Mouse (Mus musculus) ZHBTc4 (cell line): Measurements from ENCODE around the gene Glul.
"Not testable (repeated sequence)": the region's sequence is repeated elsewhere in the genome, so short reads cannot be mapped to it uniquely, and the experiment has no call there.

Experiments used
- DNase-seq: peaks from one replicate; pipeline ENCODE4 v3.0.0-alpha.2; 2011; ENCODE audit warnings: low read depth, low spot score

Glul gene

DNA sequence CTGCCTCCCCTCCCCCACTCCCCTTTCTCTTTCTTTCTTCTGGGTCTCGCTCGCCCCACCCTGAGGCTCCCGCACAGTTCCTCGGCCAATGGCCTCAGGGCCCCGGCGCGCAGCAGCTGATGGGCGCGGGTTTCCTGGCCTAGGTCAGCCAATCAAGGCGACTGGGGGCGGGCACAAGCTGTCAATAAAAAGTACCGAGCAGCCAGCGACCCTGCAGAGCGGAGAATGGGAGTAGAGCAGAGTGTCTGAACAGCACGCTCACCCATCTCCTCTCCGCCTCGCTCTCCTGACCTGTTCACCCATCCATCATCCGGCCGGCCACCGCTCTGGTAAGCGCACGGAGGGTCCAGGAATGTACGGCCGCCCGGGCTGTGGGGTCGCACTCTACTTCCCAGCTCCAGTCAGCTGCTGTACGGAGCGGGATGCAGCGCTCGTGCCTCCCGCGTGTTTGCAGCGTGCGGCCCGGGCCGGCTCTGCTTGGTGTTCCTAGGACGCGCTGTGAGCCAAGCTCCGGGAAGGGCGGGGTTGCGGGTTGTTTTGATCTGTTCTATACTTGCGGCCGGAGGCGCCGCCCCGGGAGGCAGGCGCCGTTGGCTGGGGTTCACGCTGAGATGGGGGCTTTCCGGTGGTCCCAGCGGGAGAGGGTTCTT is at the start of gene Glul, which contains the start of gene Teddm2:
TSS of gene Glul (plus strand) at position 214 of the 650 bp plus-strand sequence.
TSS of gene Teddm2 (minus strand) at position 498 of the 650 bp plus-strand sequence.
- peak; percentile 99 for DNase-seq

DNA sequence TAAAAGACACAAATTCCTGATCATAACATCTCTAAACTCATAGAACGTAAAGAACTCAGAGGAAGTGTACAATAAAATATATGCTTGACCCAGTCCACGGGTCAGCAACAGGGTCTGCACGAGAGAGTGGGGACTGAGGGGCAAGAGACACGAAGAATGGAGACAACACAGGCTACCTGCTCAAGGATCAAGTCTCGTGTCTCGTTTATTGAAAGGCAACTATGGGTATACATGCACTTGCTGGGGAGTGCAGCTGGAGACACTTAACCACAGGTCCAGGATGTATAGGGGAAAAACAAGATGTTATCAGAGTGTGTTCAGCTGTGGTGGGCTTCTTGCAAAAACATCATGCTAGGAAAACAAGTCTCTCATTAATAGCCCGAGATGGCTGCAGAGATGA is 47.0 kb upstream of the Glul start:
- DNase-seq = not testable (repeated sequence)

DNA sequence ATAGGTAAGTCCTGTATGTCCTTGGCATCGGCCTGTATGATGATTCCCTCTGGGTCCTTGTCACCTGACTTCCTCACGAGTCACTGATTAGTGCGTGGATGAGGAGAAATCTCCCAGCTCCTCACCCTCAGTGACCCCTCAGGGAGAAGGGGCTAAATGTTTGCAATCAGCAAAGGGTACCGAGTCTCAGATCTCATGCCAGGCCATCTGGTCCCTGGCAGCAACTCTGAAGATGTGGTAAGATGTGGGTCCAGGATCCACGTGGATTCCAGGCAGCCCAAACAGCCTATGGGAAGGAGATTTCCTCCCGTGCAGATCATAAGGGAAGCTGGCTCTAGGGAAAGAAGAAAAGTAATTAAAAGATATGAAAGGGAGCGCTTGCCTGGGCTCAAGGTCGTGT is 43.8 kb upstream of the Glul start:
- no peak for DNase-seq

GRCm38 (mm10) chr1:153874045-153874444 is 25.7 kb upstream of the Glul start, which contains the start of gene Teddm1b:
Gene Teddm1b (plus strand): TSS chr1:153874345.
- no peak for DNase-seq

- not testable (repeated sequence) for DNase-seq
Observed at GRCm38 (mm10) chr1:153880391-153880790, 19.4 kb upstream of the Glul start.

DNA sequence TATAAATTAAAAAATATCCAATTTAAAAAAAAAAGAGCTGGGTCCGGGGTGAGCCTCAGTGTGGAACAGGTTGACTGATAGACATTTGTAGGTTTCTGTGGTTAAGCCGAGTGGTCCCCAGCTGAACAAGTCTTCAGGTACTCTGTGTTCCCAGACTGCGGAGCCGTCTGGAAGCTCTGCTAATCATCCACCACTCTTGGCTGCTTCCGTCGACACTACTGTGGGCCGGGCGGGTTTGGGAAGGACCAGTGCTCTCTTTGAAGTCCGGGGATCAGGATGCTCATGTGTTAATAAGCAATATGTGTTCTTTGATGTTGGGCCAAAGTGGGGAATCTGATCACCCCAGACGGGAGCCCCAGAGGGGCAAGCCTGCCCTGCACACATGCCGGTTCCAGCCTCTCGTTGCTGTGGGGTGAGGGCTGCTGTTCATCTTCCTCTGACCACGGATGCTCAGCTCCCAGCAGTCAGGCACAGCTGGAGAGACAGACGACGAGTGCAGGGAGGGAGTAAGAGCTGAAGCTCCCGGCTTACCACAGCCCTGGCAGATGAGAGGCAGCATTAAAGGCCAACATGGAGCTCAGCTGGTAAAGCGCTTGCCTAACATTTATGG is 13.6 kb upstream of the Glul start:
- DNase-seq = peak; percentile 13

DNA sequence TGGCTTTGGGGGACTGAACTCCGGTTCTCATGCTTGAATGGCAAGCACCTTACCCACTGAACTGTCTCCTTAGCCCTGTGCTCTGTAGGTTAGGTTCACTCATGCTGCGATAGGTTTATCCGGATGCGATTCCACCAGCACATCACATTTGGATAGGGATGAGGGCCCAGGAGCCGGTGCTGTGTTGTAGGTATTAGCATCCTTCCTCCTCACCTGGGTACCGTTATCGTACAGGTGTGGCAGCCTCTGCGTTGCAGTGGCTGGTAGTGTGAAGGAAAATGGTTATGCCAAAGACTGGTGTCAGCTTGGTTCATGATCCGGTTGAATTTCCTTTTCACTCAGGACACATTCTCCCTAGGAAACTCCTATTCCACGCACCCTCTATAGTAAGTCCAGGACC is 9.6 kb upstream of the Glul start:
- DNase-seq = no peak

GRCm38 (mm10) chr1:153891442-153891841 is 8.3 kb upstream of the Glul start, which contains the start of gene Teddm1a:
Gene Teddm1a (plus strand): TSS chr1:153891742.
- no peak for DNase-seq

GRCm38 (mm10) chr1:153893746-153894145 is 6.0 kb upstream of the Glul start:
- DNase-seq = no peak

DNA sequence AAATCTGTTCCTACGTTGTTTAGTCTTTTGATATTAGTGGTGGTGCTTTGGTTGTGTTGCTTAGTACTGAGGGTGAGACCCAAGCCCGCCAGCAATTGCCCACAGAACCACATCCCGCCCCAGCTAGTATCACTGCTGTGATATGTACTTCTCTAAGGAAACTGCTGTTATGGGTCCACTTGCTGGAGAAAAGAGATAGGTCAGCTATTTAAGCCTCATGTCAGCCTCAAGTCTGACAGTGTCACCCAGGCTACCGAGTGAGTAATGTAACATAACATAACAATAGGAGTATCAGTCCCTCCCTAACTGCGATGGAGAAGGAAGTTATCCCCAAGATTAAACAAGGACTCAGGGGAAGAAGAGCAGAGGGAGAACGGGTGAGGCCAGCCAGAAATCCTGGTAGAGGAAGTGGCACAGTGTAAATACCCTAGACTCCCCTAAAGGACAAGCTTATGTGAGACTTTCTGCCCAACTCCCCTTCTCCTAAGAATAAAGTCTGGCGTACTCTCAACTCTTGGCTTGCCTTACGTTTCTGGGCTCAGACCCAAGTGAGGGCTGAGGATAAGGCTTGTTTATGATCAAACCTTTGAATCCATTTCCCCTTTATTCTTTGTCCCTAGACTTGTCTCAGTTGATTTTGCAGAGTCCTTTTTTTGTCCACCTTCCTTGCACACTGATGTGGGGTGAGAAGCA is 5.4 kb upstream of the Glul start:
- DNase-seq = no peak

DNA sequence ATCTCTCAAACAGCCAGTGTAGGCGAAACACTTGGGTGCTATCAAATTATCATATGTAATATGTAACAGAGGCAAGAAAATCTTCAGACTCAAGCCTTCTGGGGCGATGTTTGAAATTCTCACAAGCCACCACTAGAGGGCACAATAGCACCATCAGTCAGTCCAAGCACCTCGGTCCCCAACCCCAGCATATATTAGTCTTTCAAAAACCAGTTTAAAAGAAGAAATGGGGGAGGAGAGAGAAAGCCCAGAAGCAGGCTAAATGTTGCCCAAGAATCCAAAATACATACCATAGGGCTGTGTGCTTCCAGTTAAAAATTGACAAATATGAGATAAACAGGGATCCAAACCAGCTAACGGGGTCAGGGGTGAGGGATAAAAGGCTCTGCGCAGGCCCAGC is 4.8 kb upstream of the Glul start:
- peak; percentile 66 for DNase-seq

GRCm38 (mm10) chr1:153897196-153897595 is 2.5 kb upstream of the Glul start:
- no peak for DNase-seq

- no peak for DNase-seq
Observed at GRCm38 (mm10) chr1:153898989-153899730, 584 bp upstream of the Glul start.

DNA sequence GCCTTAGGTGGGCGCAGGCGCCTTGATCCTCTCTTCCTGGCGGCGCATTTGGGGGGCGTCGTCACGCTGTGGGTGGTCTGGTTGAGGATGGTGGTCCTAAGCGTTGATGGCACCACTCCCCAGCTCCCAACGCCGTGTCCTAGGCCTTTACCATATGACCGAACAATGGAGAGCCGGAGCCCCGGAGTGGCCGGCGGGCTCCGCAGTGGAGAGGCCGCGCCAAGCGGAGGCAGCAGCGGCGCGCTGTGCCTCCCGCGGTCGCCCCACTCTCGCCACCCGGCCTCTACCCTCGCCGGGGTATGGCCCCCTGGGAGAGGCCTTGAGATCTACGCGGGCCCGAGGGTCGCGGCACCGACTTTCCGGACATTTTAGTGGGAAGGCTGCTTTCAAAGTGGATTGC is 637 bp downstream of the Glul start:
- no peak for DNase-seq

GRCm38 (mm10) chr1:153900860-153901730 is 1.4 kb downstream of the Glul start:
- peak; percentile 43 for DNase-seq

GRCm38 (mm10) chr1:153903006-153903405 is 3.3 kb downstream of the Glul start:
- DNase-seq = peak; percentile 19

DNA sequence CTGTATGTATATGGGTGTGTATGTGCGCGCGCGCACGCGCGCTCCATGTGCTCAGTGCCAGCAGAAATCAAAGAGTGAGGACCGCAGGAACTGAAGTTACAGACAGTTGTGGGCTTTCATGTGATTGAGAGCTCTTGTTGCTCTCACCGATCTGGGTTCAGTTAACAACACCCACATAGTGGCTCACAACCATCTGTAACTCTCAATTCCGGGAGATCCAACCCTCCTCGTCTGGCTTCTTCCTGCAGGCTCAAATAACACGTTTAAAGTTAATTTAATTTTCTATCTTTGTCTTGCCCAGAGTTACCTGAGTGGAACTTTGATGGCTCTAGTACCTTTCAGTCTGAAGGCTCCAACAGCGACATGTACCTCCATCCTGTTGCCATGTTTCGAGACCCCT is 4.5 kb downstream of the Glul start:
- DNase-seq = no peak

DNA sequence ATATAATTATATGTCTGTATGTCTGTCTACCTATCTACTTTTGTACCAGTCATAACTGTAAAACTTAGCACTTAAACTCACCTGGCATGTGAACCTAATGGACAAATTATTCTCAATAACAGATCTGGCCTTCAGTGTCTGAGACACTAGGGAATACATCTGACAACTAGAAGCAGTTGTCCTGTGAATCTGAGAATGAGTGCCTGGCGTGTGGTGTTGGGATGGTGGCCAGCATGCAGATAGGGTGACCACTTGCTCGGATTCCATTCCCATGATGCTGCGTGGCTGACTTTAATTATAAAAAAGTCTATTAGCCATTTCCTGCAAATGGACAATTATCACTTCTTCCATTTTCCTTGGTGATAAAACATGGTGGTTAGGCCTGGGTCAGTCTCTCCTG is 6.1 kb downstream of the Glul start:
- no peak for DNase-seq

DNA sequence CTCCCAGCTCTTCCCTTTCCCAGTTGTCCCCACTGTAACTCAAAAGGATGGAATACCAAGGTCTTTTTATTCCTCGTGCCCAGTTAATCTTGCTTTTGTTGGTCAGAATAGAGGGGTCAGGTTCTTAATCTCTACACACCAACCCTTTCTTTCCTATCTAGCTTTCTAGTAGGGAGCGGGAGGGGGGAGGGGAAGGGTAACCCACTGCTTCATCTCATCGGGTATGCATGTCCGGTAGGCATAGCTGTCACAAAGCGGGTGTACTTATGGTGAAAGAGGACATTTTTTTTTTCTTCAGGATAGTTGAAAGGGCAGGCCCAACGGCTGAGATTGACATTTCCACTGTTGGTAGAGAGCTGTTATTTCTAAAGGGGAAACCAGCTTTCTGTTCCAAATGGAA is 8.5 kb downstream of the Glul start:
- DNase-seq = no peak

DNA sequence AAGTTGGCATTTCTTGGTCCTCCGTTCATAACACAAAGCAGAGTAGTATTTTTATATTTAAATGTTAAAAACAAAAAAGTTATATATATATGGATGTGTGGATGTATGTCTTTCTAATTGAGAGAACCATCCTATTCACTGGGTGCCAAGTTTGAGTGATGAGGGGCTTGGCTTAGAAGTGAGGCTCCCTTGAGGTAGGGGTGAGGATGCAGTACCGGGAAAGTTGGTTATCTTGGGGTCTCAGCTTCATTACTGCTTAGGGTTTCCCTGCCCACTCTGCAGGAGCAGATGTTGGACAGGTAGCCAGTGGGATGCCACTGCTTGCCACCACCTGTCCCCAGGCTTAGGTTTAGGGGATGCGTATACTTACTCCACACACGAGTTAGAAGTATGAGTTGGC is 9.0 kb downstream of the Glul start:
- DNase-seq = no peak
